ENCODE assay signal across 8 mouse cellular contexts in genomic region chr1:23382037-23382436, GRCm38 (mm10). TPM values are rescaled to one million over a fixed set of nuclear protein-coding genes. Genes with fewer than 3 reads are reported as not detected.
DNase-seq lines count a peak whose midpoint lies in the region; ATAC-seq lines count a peak whose summit lies in the region.

No protein-coding gene starts in this region.

- H3K4me1 ChIP-seq in heart, embryonic 16.5 days (ENCODE audit: control insufficient read depth, insufficient read depth, low read length) = peaks cover 25% of the 10 kb centered on the region
- H3K4me1 ChIP-seq in hindbrain, embryonic 12.5 days = peaks cover 22% of the 10 kb centered on the region
- peaks cover 32% of the 10 kb centered on the region for H3K4me1 ChIP-seq in midbrain, embryonic 13.5 days (replicated peaks)

- no peaks in the 10 kb centered on the region for H3K36me3 ChIP-seq in heart, embryonic 16.5 days (ENCODE audit: control insufficient read depth, insufficient read depth)
- H3K36me3 ChIP-seq in hindbrain, embryonic 12.5 days = no peaks in the 10 kb centered on the region
- no peaks in the 10 kb centered on the region for H3K36me3 ChIP-seq in midbrain, embryonic 13.5 days

- H3K4me2 ChIP-seq in heart, embryonic 16.5 days (ENCODE audit: low read depth, low read length) = peak overlapping the region; percentile 80
- peak overlapping the region; percentile 73 for H3K4me2 ChIP-seq in hindbrain, embryonic 12.5 days (replicated peaks)
- H3K4me2 ChIP-seq in midbrain, embryonic 13.5 days (replicated peaks) = peak overlapping the region; percentile 92

- no peak overlapping the region for H3K27ac ChIP-seq in heart, embryonic 16.5 days (ENCODE audit: low read length)
- no peak overlapping the region for H3K27ac ChIP-seq in hindbrain, embryonic 12.5 days
- no peak overlapping the region for H3K27ac ChIP-seq in midbrain, embryonic 13.5 days

- H3K9me3 ChIP-seq in heart, embryonic 16.5 days (replicated peaks; ENCODE audit: control insufficient read depth, low read length) = no peaks in the 10 kb centered on the region
- H3K9me3 ChIP-seq in hindbrain, embryonic 12.5 days (replicated peaks) = no peaks in the 10 kb centered on the region
- H3K9me3 ChIP-seq in midbrain, embryonic 13.5 days = no peaks in the 10 kb centered on the region

- peak overlapping the region; percentile 79 for H3K9ac ChIP-seq in heart, embryonic 16.5 days (ENCODE audit: low read length)
- peak overlapping the region; percentile 86 for H3K9ac ChIP-seq in hindbrain, embryonic 12.5 days
- peak overlapping the region; percentile 87; the same call in 1 of the 2 replicates for H3K9ac ChIP-seq in midbrain, embryonic 13.5 days (replicated peaks)

- 15% methylated on average over 9 of the region's 9 CpGs for WGBS in heart, embryonic 16.5 days
- 23% methylated on average over 9 of the region's 9 CpGs for WGBS in hindbrain, embryonic 12.5 days
- WGBS in midbrain, embryonic 13.5 days = 21% methylated on average over 9 of the region's 9 CpGs

- peak overlapping the region; percentile 65 for H3K4me3 ChIP-seq in heart, embryonic 16.5 days (ENCODE audit: low read length)
- H3K4me3 ChIP-seq in hindbrain, embryonic 12.5 days = peak overlapping the region; percentile 68
- peak overlapping the region; percentile 79 for H3K4me3 ChIP-seq in midbrain, embryonic 13.5 days (replicated peaks)

- H3K27me3 ChIP-seq in heart, embryonic 16.5 days (ENCODE audit: control insufficient read depth, insufficient read depth, low read length) = no peaks in the 10 kb centered on the region
- H3K27me3 ChIP-seq in hindbrain, embryonic 12.5 days = peaks cover 3% of the 10 kb centered on the region
- peaks cover 4% of the 10 kb centered on the region; the same call in 1 of the 2 replicates for H3K27me3 ChIP-seq in midbrain, embryonic 13.5 days

- ATAC-seq in heart, embryonic 16.5 days (replicated peaks; ENCODE audit: extremely low read depth, insufficient read depth, low FRiP score) = no peak
- no peak for ATAC-seq in hindbrain, embryonic 12.5 days (ENCODE audit: low FRiP score)
- ATAC-seq in midbrain, embryonic 13.5 days = no peak
- ATAC-seq in frontal cortex, adult (ENCODE audit: low TSS enrichment) = no peak

- no peak for DNase-seq in heart, postnatal 36 days
- peak; percentile 16 for DNase-seq in Muller cell, postnatal 12 days (ENCODE audit: inconsistent ontology term)
- DNase-seq in frontal cortex, postnatal 10 days (ENCODE audit: low spot score in 2 of 2) = no peak
- DNase-seq in urinary bladder, postnatal 25 days (ENCODE audit: low spot score) = no peak

- intact Hi-C loops in heart, postnatal 36 days (cut with DNase I) = loop anchor here (5.0 to 10.0 kb wide), 5 partner anchors 60 to 533 kb away; no protein-coding TSS in a partner anchor

RNA-seq across cellular contexts. Expression of gene Ogfrl1, which starts 15.5 kb away (rescaled TPM):
- polyA plus RNA-seq in heart, embryonic 16.5 days (2015; fragmentation: Nextera tagmentation; extraction: Ambion mirVana) = 5.7 and 7.5 TPM in 2 replicates
- total RNA-seq in heart, postnatal 36 days (2021) = 10 to 100 TPM; 16.9 to 17.8 TPM
- 11.7 and 15.1 TPM in 2 replicates for polyA plus RNA-seq in hindbrain, embryonic 12.5 days (2016; fragmentation: Nextera tagmentation; extraction: Ambion mirVana)
- 5.9 and 7.8 TPM in 2 replicates for polyA plus RNA-seq in midbrain, embryonic 13.5 days (2015; fragmentation: Nextera tagmentation; extraction: Ambion mirVana)
